Mouse (Mus musculus) spleen, postnatal 4 days (tissue): ENCODE measurements around the gene Nrxn3.

Experiments used
- DNase-seq, 2 experiments: peaks; one replicate each; pipeline ENCODE4 v3.0.0; 2022; ENCODE audit warnings: low spot score in 2 of 2

Gene Nrxn3

DNA sequence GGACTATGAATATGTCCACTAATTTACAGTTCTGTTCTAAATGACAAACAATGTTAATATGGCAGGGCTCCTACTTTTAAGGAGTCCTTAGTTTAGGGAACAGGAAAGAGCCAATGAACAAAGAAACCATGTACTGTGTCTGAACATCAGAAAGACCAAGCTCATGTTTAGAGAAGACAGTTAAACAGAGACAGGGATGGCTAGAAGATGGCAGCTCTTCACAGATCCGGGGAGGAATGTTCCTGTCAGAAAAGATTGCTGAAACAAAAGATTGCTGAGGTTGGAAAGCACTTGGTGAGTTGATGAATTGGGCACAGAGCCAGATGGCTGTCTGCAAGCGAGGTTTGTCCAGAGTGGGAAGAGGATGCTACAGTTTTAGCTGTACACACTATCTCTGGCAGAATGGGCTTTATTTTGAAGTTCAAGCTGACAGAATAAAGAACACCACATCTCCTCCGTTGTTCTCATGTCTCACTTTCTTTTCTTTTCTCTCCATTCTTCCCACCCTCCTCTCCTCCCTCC is 978.3 kb downstream of the Nrxn3 start:
- no peak for DNase-seq

DNA sequence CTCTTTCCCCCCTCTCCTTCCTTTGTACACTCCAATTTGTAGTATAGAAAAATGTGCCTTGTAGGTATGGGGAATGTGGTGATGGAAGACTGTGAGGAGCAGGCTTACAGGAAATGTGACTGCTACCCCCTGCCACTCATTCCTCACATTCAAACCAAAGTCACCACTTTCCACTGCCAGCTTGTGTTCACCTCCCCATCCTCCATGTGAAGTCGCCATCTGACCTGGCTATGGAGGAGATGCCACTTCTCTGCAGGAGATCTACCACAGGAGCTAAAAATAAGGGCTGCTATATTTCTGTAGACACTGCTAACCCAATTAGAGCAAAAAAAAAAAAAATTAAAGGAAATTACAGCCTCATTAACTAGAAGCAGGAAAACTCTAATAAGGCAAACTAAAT is 980.3 kb downstream of the Nrxn3 start:
- DNase-seq: no peak

DNA sequence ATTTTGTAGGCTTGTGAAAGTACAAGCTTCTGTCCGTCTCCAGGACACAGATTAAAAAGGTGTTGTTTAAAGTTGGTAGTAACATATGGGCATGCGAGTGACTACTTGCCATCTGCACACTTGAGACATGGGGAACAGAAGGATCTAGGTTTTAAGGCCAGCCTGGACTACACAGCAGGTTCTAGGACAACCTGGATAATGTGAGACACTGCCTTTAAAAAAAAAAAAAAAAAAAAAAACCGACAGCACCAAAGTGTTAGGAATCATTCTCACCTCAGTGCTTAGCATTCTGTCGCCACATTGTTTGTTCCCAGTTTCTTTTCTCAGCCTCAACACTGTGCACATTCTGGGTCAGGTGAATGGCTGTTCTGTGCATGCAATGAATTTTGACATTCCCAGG is 985.2 kb downstream of the Nrxn3 start:
- DNase-seq: no peak

DNA sequence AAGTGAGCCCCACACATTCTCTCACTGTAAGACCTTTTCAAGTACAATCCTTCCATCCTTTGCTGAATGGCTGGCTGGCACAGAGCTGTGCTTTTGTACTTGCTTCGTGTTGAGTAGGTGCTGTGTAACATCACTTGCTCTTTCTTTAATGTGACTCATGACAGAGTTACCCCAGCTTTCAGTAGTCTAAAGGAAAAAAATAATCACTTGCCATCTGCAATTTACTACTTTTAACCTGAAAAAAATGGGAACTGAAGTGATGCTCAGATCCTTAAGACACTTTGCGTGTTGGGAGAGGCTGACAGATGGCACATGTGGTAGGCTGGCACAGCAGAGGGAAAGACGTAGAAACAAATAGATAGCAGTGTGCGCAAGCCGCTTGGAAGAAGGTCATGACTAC is 987.8 kb downstream of the Nrxn3 start:
- no peak for DNase-seq

DNA sequence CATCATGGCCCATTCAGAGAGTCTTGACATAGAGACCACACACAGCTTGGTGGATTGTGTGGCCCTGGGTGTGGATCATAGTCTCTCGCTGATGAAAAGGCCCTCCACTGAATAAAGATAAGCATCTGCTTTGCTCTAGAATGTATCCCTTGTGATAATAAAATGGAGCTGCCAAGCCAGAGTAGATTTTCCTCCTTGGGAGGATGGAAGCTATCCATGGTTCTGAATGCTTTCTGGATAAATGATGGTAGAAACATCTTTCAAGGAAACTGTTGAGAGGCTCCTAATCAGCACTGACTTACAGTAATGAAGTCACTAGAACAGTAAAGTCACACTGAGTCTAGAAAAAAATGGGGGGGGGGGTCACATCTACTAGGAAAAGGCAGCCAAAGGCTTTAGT is 989.1 kb downstream of the Nrxn3 start:
- no peak for DNase-seq

DNA sequence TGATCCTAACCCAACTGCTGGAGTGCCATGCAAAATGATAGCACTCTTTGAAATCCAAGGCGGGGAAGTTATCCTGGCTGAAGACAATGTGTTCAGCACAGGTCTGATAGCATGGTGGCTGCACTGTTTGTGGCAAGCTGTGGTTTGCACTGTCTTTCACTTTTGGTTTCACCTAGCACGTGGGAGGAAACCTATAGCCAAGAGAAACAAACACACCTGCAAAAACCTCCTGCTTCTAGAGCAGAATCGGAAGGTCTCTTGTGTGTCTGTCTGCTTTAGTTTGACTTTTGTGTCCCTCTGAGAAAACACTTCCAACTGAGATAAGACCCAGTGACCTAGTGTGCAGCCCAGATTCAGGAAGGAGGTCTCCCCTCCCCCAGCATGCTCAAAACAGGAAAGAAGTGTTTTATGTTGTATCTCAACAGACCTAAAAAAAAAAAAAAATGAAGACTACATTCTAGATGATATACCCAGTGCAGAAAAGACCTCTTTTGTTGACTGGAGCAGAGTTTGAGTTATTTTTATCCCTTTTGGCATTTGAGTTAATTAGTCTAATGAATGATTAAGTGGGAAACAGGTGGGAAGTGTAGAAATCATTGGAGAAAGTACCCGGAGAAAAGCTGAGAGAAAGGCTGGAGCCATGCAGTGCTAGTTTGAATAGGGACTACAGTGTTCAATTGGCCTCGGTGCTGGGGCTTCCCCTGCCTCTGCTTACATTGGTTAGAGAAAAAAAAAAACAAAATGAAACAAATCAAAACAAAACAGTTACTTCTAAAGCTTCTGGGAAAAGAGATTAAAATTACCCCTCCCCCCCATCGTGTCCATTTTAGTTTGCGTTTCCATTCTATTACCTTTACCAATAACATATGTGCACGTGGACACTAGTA is 996.8 kb downstream of the Nrxn3 start:
- peak in 1 of 2 experiments; percentile 15 for DNase-seq

DNA sequence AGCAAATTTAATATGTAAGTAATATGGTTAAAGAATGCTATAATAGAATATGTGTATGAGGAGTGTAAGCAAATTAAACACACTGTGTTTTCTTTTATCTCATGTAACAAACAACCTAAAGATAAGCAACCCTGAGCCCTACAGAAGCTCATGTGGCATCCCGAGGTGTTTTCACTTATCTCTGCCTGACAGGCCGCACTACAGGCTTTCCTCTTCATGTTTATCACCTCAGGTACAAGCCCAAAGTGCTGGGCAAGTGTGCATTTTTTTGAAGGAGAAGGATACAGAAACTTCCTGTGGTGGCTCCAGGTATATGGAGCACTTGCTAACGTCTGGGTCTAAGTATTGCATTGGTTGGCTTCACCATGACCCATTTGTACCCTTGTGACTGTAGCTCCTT is 998.3 kb downstream of the Nrxn3 start:
- DNase-seq: no peak

DNA sequence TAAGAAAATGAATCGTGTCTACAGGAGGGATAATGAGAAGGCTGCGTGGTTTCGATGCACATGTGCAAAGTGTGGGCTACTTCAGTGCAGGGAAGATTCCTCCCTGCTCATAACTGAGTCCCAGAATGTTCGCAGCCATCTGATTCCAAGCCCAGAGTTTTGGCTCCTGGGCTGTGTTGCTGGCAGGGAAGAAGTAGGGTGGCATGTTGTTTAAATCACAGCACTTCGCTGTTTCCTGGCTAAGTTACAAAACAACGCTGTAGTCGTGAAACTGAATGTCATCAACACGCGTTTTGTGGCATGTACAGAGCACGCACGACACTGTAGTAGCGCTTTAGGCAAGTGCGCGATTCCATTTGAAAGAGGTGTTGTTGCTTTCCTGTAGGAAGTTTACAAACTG is 999.8 kb downstream of the Nrxn3 start:
- DNase-seq: no peak

DNA sequence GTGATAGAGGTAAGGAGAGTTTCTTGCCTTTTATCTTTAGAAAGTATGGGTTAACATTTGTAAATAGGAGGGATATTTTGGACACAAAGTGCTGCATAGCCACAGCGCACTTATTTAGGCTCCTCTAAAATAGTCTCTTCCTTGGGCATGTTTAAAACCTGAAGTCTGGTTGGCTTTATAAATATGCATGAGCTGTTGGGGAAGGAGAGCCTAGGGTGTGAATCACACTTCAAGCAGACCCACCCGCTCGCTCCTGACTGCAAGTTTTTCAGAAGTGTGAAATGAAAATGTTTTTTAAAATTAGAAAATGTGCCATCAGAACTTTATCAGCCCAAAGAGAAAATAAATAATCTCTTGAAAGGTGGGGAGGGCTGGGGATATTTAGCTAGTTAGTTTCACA is 1001.4 kb downstream of the Nrxn3 start:
- DNase-seq: no peak

DNA sequence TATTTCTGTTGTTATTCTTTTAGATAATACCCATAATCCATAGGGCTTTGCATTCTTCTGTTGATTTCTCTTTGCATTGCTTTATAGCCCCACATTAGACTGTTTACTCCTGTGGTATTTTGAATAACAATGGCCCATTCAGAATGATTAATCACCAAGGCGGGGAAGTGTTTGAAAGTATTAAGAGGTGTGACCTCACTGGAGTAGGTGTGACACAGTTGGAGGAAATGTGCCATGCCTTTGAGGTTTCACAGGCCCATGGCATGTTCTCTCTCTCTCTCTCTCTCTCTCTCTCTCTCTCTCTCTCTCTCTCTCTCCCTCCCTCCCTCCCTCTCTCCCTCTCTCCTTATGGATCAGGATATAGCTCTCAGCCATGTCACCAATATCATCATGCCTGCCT is 1019.6 kb downstream of the Nrxn3 start:
- no peak for DNase-seq

DNA sequence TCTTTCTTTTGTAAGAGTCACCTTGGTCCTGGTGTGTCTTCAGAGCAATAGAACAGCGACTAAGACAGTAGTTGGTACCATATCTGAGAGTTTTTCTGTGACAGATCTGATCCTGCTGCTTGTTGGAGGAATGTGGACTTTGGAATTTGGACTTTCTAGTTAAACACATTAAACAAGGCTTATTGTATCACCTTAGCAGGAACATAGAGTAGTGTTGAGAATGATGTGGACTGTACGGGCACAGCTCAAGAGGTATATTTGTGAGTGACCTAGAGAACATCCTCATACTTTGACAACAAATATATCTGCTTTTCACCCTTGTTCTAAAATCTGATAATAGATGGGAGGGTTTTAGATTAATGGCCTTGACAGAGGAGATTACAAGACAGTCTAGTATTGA is 1020.1 kb downstream of the Nrxn3 start:
- DNase-seq: no peak

DNA sequence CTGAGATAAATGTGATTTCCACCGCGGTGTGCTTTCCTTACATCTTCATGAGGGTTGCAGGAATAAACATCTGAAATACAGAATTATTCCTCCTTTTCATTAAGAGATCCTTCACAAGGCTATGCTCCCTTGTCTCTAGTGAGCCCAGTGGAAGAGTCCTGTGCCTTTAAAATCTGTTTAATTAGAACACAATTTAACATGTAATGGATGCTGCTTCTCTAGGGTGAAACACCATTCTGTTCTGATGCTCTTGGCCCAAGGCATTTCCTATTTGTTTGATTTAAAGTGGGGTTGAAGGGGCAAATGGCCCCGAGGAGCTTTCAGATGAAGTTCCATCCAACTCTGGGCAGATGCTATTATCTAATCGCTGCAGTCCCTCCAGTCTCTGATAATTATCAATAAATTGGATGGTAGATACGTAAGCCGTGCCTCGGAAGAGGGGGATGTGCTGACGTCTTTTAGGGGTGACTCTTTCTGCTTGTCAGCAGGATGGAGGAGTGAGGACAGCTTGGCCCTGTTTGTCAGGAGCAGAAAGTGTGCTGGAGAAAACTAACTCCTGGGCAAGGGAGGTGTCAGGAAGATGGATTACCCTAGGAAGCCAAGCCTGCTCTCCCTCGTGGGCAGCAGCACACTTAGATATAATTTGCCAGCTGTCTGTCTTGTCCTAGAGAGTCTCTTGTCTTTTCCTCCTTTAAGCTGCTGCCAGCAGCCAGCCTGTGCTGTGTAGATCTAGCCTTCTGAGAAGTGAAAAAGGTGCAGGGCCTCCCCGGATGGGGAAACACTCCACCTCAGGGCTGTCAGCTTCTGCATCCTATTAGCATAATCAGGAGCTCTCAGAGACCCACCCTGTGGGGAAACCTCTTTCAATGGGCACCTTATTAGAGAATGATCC is 1041.8 kb downstream of the Nrxn3 start:
- DNase-seq: no peak

DNA sequence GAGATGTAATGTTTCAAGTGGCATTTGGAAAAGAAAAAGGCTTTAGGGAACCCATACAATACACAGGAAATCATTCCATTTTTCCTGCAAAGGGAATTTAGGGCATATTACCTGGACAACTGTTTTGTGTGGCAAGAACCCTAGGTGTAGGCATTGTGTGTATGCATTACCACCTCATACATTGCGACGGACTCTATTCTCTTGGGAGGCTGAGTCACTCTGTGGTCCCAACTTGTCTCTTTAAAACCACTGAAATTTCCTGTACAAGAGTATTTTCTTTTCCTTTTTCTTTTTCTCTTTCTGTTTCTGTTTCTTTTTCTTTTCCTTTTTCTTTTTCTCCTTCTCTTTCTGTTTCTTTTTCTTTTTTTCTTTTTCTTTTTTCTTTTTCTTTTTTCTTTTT is 1042.5 kb downstream of the Nrxn3 start:
- no peak for DNase-seq

DNA sequence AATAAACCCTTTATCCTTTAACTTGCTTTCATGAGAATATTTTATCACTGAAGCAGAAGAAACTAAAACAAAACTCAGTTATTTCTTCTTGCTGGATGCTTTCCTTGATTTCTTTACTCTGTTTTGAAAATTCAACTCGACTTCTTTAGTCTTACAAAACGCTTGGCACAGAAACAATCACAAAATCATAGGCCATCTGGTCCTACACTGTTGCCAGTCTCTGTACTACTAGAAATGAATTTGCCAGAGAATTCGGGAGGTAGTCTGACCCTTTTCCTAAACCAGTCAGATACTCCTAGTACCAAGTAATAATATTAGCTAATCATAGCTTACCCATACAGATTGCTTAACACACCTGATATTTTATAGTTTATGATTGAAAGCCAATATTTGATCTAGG is 1066.1 kb downstream of the Nrxn3 start:
- no peak for DNase-seq

DNA sequence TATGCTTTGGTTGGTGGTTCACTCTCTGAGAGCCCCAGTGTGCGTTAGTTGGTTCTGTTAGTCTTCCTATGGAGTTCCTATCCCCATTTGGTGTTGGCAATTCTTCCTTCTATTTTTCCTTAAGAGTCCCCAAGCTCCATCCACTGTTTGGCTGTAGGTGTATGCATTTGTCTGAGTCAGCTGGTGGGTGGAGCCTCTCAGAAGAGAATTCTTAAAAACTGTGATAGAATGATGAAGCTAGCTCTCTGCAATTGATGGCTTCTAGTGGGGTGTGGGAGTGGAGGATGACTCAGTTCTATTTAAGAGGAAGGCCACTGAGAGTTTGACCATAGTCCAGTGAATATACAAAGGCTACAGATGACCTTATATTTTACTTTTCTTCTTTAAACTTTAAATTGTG is 1067.3 kb downstream of the Nrxn3 start:
- no peak for DNase-seq

DNA sequence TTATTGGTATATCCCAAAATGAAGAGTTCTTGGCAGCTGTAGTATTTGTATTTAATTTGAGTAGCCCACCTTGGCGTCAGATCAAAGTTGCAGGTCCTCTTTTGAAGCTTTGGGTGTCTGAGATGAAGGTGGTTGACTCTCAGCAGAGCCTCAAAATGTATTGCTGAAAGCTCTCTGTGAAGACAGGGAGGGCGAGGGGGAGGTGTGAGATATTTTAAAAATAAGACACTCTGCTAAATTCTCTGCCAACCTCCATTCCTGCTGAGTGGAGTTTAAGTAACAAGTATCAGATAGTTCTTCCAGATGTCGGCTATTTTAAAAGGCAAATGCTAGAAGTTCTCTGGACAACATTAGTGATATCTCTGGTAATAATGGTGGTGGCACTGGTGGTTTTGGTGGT is 1069.2 kb downstream of the Nrxn3 start:
- DNase-seq: no peak

DNA sequence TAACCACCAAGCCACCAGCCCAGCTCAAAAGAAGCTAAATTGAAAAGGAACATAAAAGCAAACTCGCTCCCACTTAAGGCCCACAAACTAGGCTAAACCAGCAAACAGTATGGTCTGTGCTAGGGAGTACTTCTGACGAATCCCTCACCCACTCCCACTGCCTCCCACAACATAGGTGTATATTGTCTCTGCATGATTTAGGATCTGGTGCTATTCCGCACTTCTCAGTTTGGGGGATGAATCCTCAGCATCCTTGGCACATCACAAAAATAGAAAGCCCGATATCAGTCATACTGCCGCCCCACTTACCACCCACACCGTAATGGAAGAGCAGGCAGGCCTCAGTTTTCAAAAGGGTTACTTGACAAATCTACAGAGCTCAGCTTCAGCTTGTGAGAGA is 1072.1 kb downstream of the Nrxn3 start:
- DNase-seq: no peak

DNA sequence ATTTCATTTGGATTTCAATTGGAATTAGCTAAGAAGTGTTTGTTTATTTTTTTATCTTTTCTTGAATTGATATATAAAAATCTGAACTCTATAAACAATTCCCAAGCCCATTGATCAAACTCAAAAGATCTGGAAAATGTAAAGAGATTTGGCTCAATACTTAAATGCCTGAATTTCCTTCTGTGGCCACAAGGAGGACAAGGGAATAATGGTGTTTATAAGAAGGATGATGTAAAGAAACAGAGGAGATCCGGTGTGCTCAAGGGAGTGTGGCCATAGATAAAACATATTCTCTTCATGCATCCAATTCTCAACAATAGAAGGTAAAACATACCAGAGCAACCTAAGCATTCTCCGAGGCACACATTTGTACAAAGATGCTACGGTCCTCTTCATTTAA is 1085.5 kb downstream of the Nrxn3 start:
- DNase-seq: no peak

DNA sequence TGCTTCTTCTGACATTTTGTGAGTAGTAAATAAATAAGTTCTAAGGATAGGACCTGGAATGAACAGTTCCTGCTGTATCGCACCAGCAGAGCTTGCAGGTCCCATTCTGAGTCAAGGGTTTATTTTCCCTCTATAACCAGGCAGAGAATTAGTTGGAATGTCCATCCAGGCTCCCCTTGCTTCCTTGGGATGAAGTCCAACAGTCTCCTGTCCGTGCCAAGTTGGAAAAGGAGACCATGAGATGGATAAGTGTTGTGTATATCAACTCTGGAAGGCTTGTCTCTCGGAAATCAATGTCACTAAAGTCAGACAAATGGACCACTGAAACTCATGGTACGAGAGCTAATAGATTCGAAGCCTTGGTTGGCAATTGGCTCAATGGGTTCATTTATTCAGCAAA is 1087.5 kb downstream of the Nrxn3 start:
- no peak for DNase-seq

DNA sequence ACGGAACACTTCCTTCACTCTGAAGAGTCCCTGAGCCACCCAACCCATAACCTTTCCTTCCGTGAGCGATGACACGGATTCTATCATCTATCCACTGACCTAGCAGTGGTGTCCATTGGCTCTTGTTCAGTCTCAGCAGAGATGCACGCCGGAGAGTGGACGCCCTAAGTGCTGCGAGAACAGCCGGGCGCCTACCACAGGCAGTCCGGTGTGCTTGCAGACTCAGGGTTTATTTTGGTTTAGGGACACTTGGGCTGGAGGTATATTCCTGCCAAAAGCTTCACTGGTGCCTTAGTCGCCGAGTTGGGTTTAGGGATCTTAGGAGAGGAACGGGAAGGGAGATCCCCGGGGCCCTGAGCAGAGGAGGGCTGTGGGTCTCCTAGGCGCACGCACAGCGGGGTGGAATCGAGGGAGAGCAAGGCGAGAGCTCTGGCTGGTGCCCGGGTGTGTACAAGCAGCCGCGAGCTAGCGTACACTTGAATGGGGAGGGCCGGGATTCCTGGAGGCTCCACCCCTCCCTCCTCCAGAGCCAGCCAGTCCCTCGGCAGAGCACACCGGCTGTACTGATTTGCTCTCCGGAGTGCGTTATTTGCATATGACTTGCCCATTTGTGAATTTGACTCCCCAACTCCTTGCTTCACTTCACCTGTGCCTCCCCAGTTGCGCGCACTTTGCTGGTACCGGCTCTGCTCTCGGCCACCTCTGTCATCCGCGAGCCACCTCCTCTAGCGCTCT is 1089.3 kb downstream of the Nrxn3 start:
- DNase-seq: no peak

DNA sequence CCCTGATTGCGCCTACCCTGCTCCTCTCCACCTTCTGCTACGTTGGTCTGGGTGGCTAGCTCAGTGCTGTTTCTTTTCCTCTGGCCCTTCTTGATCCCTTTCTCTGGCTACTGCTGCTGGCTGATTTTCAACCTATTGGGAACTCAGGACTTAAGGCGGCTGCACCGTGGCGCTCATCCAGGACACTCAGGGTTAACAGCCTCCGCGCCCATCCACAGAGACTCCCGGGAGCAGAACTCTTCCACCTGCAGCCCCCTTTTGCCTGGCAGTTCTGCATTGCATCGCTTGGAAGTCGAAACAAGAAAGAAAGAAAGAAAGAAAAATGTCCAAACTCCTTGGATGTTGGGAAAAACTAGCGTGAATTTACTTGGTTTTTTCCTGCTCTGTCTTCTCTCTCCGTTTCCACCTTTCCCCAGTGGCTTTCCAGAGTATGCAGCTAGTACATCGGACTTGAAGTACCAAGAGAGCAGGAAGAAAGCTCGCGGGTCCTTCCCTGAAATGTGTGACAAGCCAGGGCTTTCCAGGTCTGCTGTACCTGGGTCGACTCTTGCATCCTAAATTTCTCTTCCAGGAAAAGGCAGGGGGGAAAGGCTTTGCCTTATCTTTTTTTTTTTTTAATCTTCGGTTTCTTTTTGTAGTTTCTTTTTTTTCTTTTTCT is 1090.0 kb downstream of the Nrxn3 start:
- no peak for DNase-seq

DNA sequence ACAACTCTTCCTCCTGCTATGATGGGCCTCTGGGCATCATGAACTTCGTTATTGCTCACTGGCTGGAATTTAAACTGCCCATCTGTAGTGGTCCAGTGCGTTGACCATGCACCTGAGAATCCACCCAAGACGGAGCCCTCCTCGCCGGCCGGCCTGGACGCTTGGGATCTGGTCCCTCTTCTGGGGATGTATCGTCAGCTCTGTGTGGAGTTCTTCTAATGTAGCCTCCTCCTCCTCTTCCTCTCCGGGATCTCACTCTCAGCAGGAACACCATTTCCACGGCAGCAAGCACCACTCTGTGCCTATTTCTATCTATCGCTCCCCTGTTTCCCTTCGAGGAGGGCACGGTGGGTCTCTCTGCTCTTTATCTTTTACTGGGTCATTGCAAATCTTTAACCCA is 1090.6 kb downstream of the Nrxn3 start:
- no peak for DNase-seq
